Mouse (Mus musculus): ENCODE results near the gene Nepro. TPM values are rescaled to one million over a fixed set of nuclear protein-coding genes. Genes with fewer than 3 reads are reported as not detected.

The Nepro gene
- polyA plus RNA-seq, 1 experiment from 2014 or later, result 11.0 TPM

DNA sequence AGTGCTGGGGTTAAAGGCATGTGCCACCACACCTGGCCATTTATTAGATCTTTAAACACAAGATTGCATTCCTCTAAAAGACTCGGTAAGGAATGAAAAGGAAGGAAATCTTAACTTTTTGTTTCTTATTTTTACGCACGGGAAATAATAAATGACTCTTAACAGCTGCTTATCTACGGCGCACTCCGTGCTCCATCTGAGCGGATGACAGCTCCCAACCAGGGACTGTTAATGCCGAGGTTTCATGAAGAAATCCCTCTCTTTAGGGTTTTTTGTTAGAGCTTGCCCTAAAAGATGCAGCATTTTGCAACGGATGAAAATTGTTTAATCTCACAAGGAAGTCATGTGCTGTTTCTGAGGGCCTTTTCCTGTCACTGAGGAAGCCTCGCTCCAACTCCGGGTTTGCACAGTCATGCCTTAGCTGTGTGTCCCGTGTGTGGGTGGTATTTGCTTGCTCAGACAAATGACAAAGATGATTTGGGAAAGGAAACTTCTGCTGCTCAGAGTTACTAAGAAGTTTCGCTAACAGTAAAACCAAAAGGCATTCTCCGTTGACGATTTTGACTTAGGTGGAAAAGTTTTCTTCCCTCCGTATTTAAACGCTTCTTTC is 54.5 kb downstream of the Nepro start:
- no peak overlapping the region for H3K27ac ChIP-seq
- no peaks in the 10 kb centered on the region for H3K9me3 ChIP-seq
- no peak for ATAC-seq (ENCODE audit: low FRiP score, low read depth)
- no peak overlapping the region for H3K9ac ChIP-seq
- H3K4me2 ChIP-seq (replicated peaks), result no peak overlapping the region
- H3K4me3 ChIP-seq, result no peak overlapping the region
- H3K36me3 ChIP-seq, result no peaks in the 10 kb centered on the region
- H3K4me1 ChIP-seq, result no peaks in the 10 kb centered on the region
- H3K27me3 ChIP-seq, result no peaks in the 10 kb centered on the region
- WGBS, result 64% methylated on average over 17 of the region's 17 CpGs

DNA sequence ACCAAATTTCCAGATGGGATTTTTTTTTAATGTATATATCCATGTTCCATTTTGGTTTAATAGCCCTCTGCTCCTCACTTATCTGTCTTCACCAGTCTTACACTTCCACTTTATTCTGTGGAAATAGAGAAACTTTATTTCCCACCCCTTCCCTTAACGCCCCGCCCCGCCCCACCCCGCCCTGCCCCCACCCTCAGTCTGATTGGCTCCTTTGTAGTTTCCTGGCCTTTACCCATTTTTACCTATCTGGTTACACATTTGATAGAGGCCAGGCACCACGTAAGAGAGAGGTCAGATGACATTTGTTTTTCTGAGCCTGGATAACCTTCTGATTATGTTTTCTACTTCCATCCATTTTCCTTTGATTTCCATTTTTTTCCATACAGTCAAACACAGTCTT is 55.4 kb downstream of the Nepro start:
- H3K36me3 ChIP-seq, result no peaks in the 10 kb centered on the region
- H3K27me3 ChIP-seq, result no peaks in the 10 kb centered on the region
- H3K4me1 ChIP-seq, result no peaks in the 10 kb centered on the region
- H3K4me2 ChIP-seq (replicated peaks), result no peak overlapping the region
- H3K4me3 ChIP-seq, result no peak overlapping the region
- WGBS, result 84% methylated on average over 5 of the region's 5 CpGs
- no peak overlapping the region for H3K27ac ChIP-seq
- no peak for ATAC-seq (ENCODE audit: low FRiP score, low read depth)
- no peaks in the 10 kb centered on the region for H3K9me3 ChIP-seq
- H3K9ac ChIP-seq, result no peak overlapping the region

DNA sequence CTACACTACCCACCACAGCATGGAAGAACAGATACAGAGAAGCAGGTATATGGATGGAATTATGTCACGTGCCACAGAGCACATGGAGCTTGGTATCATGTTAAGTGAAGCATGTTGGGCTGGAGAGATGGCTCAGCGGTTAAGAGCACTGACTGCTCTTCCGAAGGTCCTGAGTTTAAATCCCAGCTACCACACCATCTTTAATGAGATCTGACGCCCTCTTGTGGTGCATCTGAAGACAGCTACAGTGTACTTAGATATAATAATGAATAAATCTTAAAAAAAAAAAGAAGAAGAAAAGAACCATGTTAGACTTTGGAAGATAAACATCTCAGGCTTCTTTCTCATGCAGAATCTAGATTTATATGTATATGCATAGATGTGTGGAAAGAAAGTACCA is 56.6 kb downstream of the Nepro start:
- H3K4me1 ChIP-seq, result no peaks in the 10 kb centered on the region
- H3K4me3 ChIP-seq, result no peak overlapping the region
- H3K9me3 ChIP-seq, result no peaks in the 10 kb centered on the region
- no peak overlapping the region for H3K27ac ChIP-seq
- no peak overlapping the region for H3K4me2 ChIP-seq (replicated peaks)
- no peak for ATAC-seq (ENCODE audit: low FRiP score, low read depth)
- H3K36me3 ChIP-seq, result no peaks in the 10 kb centered on the region
- whole genome bisulfite sequencing, result 70% methylated on average over 4 of the region's 4 CpGs
- no peaks in the 10 kb centered on the region for H3K27me3 ChIP-seq
- no peak overlapping the region for H3K9ac ChIP-seq

Other genes with a start within 250 kb of the Nepro start
- gene Boc, start 165.4 kb upstream of the Nepro start, polyA plus RNA-seq (2015; fragmentation: Nextera tagmentation; extraction: Ambion mirVana), result 58.7 and 63.5 TPM in 2 replicates
- gene Gtpbp8, start 22.1 kb downstream of the Nepro start, polyA plus RNA-seq (2015; fragmentation: Nextera tagmentation; extraction: Ambion mirVana), result 28.4 and 28.6 TPM in 2 replicates
- gene Cd200r1, start 41.4 kb downstream of the Nepro start, polyA plus RNA-seq (2015; fragmentation: Nextera tagmentation; extraction: Ambion mirVana), result 0.83 and 0.84 TPM in 2 replicates
- gene Cd200r4, start 87.4 kb downstream of the Nepro start, polyA plus RNA-seq (2015; fragmentation: Nextera tagmentation; extraction: Ambion mirVana), result 0.08 and 0.15 TPM in 2 replicates
- not detected in 2 replicates for gene Cd200r2, start 142.8 kb downstream of the Nepro start, polyA plus RNA-seq (2015; fragmentation: Nextera tagmentation; extraction: Ambion mirVana)
- gene Cd200r3, start 219.4 kb downstream of the Nepro start, polyA plus RNA-seq (2015; fragmentation: Nextera tagmentation; extraction: Ambion mirVana), result 0.27 and 0.36 TPM in 2 replicates

Data from limb, embryonic 13.5 days (tissue).